17 mouse cellular contexts compared by ENCODE assay signal in genomic region chr3:60168135-60168926, GRCm38 (mm10).
A peak's percentile ranks its signal among the peaks of the same experiment; 100 is the strongest.
DNase-seq lines count a peak whose midpoint lies in the region; ATAC-seq and TF ChIP-seq lines count a peak whose summit lies in the region.
"Had no signal": no experiment of that assay in that cellular context is flagged by ENCODE, and none has a peak within 500 bp of the region (broad histone marks: within the 10 kb centered on the region; RNA-seq: fewer than 3 reads in every experiment).

No protein-coding gene starts in this region.

- no peak for DNase-seq in forebrain, embryonic 11.5 days (ENCODE audit: low spot score)
- DNase-seq in liver, adult 2 months (ENCODE audit: extremely low read depth, low read depth, low spot score), result peak; percentile 97
- no peak for DNase-seq in liver
- no peak for DNase-seq in heart, adult 18-20 months
- DNase-seq in thymus, postnatal 36 days, result no peak
- DNase-seq: cerebellum, adult 8-10 months; kidney, adult 11 months had no signal

- TF ChIP-seq POLR2A in liver, adult 2 months (IDR thresholded peaks at IDR 0.05; ENCODE audit: extremely low read depth, insufficient read depth, low read length), result no peak

- H3K79me2 ChIP-seq in liver, adult 2 months (ENCODE audit: control insufficient read depth, insufficient read depth, low read length), result no peaks in the 10 kb centered on the region

- 21% methylated on average over 2 of the region's 2 CpGs for WGBS in forebrain, embryonic 13.5 days
- WGBS in forebrain, embryonic 11.5 days, result 42% methylated on average over 2 of the region's 2 CpGs
- 13% methylated on average over 2 of the region's 2 CpGs for WGBS in liver, adult 2 months
- WGBS in intestine, embryonic 15.5 days, result 30% methylated on average over 2 of the region's 2 CpGs
- 47% methylated on average over 2 of the region's 2 CpGs for WGBS in liver, embryonic 16.5 days (ENCODE audit: insufficient replicate concordance)

- no peaks in the 10 kb centered on the region for H3K9me3 ChIP-seq in forebrain, embryonic 13.5 days (replicated peaks)
- no peaks in the 10 kb centered on the region for H3K9me3 ChIP-seq in forebrain, embryonic 11.5 days (ENCODE audit: control insufficient read depth, low read length)
- no peaks in the 10 kb centered on the region for H3K9me3 ChIP-seq in intestine, embryonic 15.5 days
- H3K9me3 ChIP-seq in liver, embryonic 16.5 days (replicated peaks; ENCODE audit: control insufficient read depth, low read length), result no peaks in the 10 kb centered on the region
- H3K9me3 ChIP-seq: embryonic facial prominence, embryonic 13.5 days; G1E; hindbrain, embryonic 13.5 days; limb, embryonic 15.5 days had no signal

- no peaks in the 10 kb centered on the region for H3K4me1 ChIP-seq in forebrain, embryonic 13.5 days
- H3K4me1 ChIP-seq in forebrain, embryonic 11.5 days (replicated peaks; ENCODE audit: control insufficient read depth, insufficient read depth, low read length), result no peaks in the 10 kb centered on the region
- peaks cover 11% of the 10 kb centered on the region; the same call in 1 of the 2 replicates for H3K4me1 ChIP-seq in liver, adult 2 months (ENCODE audit: control insufficient read depth, insufficient read depth, low read length)
- no peaks in the 10 kb centered on the region for H3K4me1 ChIP-seq in intestine, embryonic 15.5 days (replicated peaks)
- no peaks in the 10 kb centered on the region for H3K4me1 ChIP-seq in liver, embryonic 16.5 days (ENCODE audit: control insufficient read depth, low read depth, low read length)
- H3K4me1 ChIP-seq: embryonic facial prominence, embryonic 13.5 days; hindbrain, embryonic 13.5 days; limb, embryonic 15.5 days had no signal

- ATAC-seq in forebrain, embryonic 13.5 days, result peak; percentile 80; the same call in 1 of the 2 replicates
- no peak for ATAC-seq in forebrain, embryonic 11.5 days (replicated peaks; ENCODE audit: low FRiP score)
- peak; percentile 64 for ATAC-seq in intestine, embryonic 15.5 days
- peak; percentile 75 for ATAC-seq in liver, embryonic 16.5 days (ENCODE audit: low read depth)
- ATAC-seq: CD4-positive, CD25-positive, alpha-beta regulatory T cell, adult 4 months had no signal

- TF ChIP-seq CTCF in liver, adult 2 months (IDR thresholded peaks at IDR 0.05; ENCODE audit: low read depth, low read length), result no peak

- H3K27ac ChIP-seq in forebrain, embryonic 13.5 days, result no peak overlapping the region
- H3K27ac ChIP-seq in forebrain, embryonic 11.5 days (ENCODE audit: low read depth, low read length), result no peak overlapping the region
- H3K27ac ChIP-seq in liver, adult 2 months (replicated peaks; ENCODE audit: insufficient read depth, low read depth, low read length), result peak overlapping the region; percentile 98
- peak overlapping the region; percentile 74; the same call in 1 of the 2 replicates for H3K27ac ChIP-seq in intestine, embryonic 15.5 days
- peak overlapping the region; percentile 79 for H3K27ac ChIP-seq in liver, embryonic 16.5 days (ENCODE audit: low read length)
- H3K27ac ChIP-seq: embryonic facial prominence, embryonic 13.5 days; hindbrain, embryonic 13.5 days; limb, embryonic 15.5 days; macrophage had no signal

- no peaks in the 10 kb centered on the region for H3K27me3 ChIP-seq in forebrain, embryonic 13.5 days
- no peaks in the 10 kb centered on the region for H3K27me3 ChIP-seq in forebrain, embryonic 11.5 days (ENCODE audit: control insufficient read depth, insufficient read depth, low read length)
- no peaks in the 10 kb centered on the region for H3K27me3 ChIP-seq in liver, adult 2 months (ENCODE audit: control insufficient read depth, insufficient read depth, low read length)
- no peaks in the 10 kb centered on the region for H3K27me3 ChIP-seq in intestine, embryonic 15.5 days (replicated peaks)
- H3K27me3 ChIP-seq in liver, embryonic 16.5 days (ENCODE audit: control insufficient read depth, insufficient read depth, low read depth, low read length), result no peaks in the 10 kb centered on the region
- H3K27me3 ChIP-seq: embryonic facial prominence, embryonic 13.5 days; hindbrain, embryonic 13.5 days; limb, embryonic 15.5 days had no signal

- no peak overlapping the region for H3K4me3 ChIP-seq in forebrain, embryonic 13.5 days
- H3K4me3 ChIP-seq in forebrain, embryonic 11.5 days (ENCODE audit: low read depth, low read length), result no peak overlapping the region
- H3K4me3 ChIP-seq in liver, adult 2 months (ENCODE audit: insufficient read depth, low read depth, low read length), result no peak overlapping the region
- no peak overlapping the region for H3K4me3 ChIP-seq in intestine, embryonic 15.5 days (replicated peaks)
- no peak overlapping the region for H3K4me3 ChIP-seq in liver, embryonic 16.5 days (ENCODE audit: low read depth, low read length)
- H3K4me3 ChIP-seq: embryonic facial prominence, embryonic 13.5 days; hindbrain, embryonic 13.5 days; limb, embryonic 15.5 days had no signal

- H3K9ac ChIP-seq in forebrain, embryonic 13.5 days, result no peak overlapping the region
- H3K9ac ChIP-seq in forebrain, embryonic 11.5 days (ENCODE audit: low read length), result no peak overlapping the region
- peak overlapping the region; percentile 69 for H3K9ac ChIP-seq in liver, adult 2 months (ENCODE audit: low read depth, low read length)
- no peak overlapping the region for H3K9ac ChIP-seq in intestine, embryonic 15.5 days
- no peak overlapping the region for H3K9ac ChIP-seq in liver, embryonic 16.5 days (ENCODE audit: low read depth, low read length)
- H3K9ac ChIP-seq: embryonic facial prominence, embryonic 13.5 days; hindbrain, embryonic 13.5 days; limb, embryonic 15.5 days had no signal

- H3K4me2 ChIP-seq in forebrain, embryonic 13.5 days, result no peak overlapping the region
- no peak overlapping the region for H3K4me2 ChIP-seq in forebrain, embryonic 11.5 days (ENCODE audit: low read depth, low read length, severe bottlenecking)
- H3K4me2 ChIP-seq in intestine, embryonic 15.5 days (replicated peaks), result no peak overlapping the region; the same call in 1 of the 2 replicates
- H3K4me2 ChIP-seq in liver, embryonic 16.5 days (ENCODE audit: low read depth, low read length), result no peak overlapping the region
- H3K4me2 ChIP-seq: embryonic facial prominence, embryonic 13.5 days; hindbrain, embryonic 13.5 days; limb, embryonic 15.5 days; midbrain, embryonic 11.5 days had no signal

- no peaks in the 10 kb centered on the region for H3K36me3 ChIP-seq in forebrain, embryonic 13.5 days (ENCODE audit: poor library complexity, severe bottlenecking)
- no peaks in the 10 kb centered on the region for H3K36me3 ChIP-seq in forebrain, embryonic 11.5 days (ENCODE audit: control insufficient read depth, insufficient read depth, low read length)
- H3K36me3 ChIP-seq in liver, adult 2 months (ENCODE audit: control insufficient read depth, insufficient read depth, low read length), result no peaks in the 10 kb centered on the region
- H3K36me3 ChIP-seq in intestine, embryonic 15.5 days, result no peaks in the 10 kb centered on the region
- H3K36me3 ChIP-seq in liver, embryonic 16.5 days (ENCODE audit: control insufficient read depth, insufficient read depth), result no peaks in the 10 kb centered on the region
- H3K36me3 ChIP-seq: embryonic facial prominence, embryonic 13.5 days; G1E; hindbrain, embryonic 13.5 days; limb, embryonic 15.5 days had no signal

Comparison
In these comparisons a context has a peak if more than half of its experiments do, and no peak if none do; other contexts are left out.
1. H3K27ac ChIP-seq: peak in liver, adult 2 months (single experiment), intestine, embryonic 15.5 days (single experiment) and liver, embryonic 16.5 days (single experiment); none in forebrain, embryonic 13.5 days (single experiment) and forebrain, embryonic 11.5 days (single experiment).